Mouse (Mus musculus) liver, embryonic 14.5 days (tissue): ENCODE data around the gene Scn2b. TPM values are rescaled to one million over a fixed set of nuclear protein-coding genes. Genes with fewer than 3 reads are reported as not detected.

Source experiments
- ATAC-seq: fragments of 200-750 bp; cut with Nextera tagmentation; 2 replicates; pipeline ENCODE4 v1.8.0; 2017; ENCODE audit warnings: moderate number of reproducible peaks, mild to moderate bottlenecking, moderate library complexity; ENCODE audit not compliant: insufficient read depth
- DNase-seq, 3 experiments: peaks; one replicate each; pipeline ENCODE4 v3.0.0-alpha.2; 2012 to 2013; ENCODE audit warnings: low read depth in 3 of 3, low spot score in 3 of 3
- H3K27ac ChIP-seq: fragments of 300-500 bp; sonication (generic); 2 replicates; pipeline ENCODE4 v1.5.1; 2014; ENCODE audit warnings: moderate library complexity, mild to moderate bottlenecking, control low read depth, inconsistent platforms
- H3K27me3 ChIP-seq: fragments of 300-500 bp; sonication (generic); 2 replicates; pipeline ENCODE4 v1.6.1; 2014; ENCODE audit warnings: mild to moderate bottlenecking, low read length, moderate library complexity; ENCODE audit not compliant: control insufficient read depth, insufficient read depth
- H3K36me3 ChIP-seq: fragments of 300-500 bp; sonication (generic); replicated peaks from 2 replicates; pipeline ENCODE4 v1.6.1; 2014; ENCODE audit warnings: low read depth; ENCODE audit not compliant: control insufficient read depth, insufficient read depth
- H3K4me1 ChIP-seq, 2 experiments: fragments of 200-500 bp in 1 of 2; fragments of 300-500 bp in 1 of 2; sonication (generic) in 1 of 2; replicated peaks; 2 replicates each; pipeline ENCODE4 v1.6.1; 2012 to 2014; ENCODE audit warnings: antibody characterized with exemption in 1 of 2, inconsistent platforms in 1 of 2, low read length in 1 of 2; ENCODE audit not compliant: control insufficient read depth in 2 of 2, insufficient read depth in 2 of 2
- H3K4me2 ChIP-seq: fragments of 300-500 bp; sonication (generic); 2 replicates; pipeline ENCODE4 v1.6.1; 2014; ENCODE audit warnings: low read depth, mild to moderate bottlenecking, control low read depth, moderate library complexity
- H3K4me3 ChIP-seq, 2 experiments: fragments of 200-500 bp in 1 of 2; fragments of 300-500 bp in 1 of 2; sonication (generic) in 1 of 2; 2 replicates each; pipeline ENCODE4 v1.5.1; 2012 to 2014; ENCODE audit warnings: low read depth in 2 of 2, low read length in 2 of 2, mild to moderate bottlenecking in 2 of 2, control low read depth in 1 of 2, inconsistent platforms in 1 of 2, moderate library complexity in 1 of 2; ENCODE audit not compliant: insufficient read depth in 1 of 2
- H3K9ac ChIP-seq: fragments of 300-500 bp; sonication (generic); replicated peaks from 2 replicates; pipeline ENCODE4 v1.6.1; 2014; ENCODE audit warnings: mild to moderate bottlenecking, control low read depth, moderate library complexity
- H3K9me3 ChIP-seq: fragments of 300-500 bp; sonication (generic); 2 replicates; pipeline ENCODE4 v1.6.1; 2016; ENCODE audit warnings: low read length, mixed read lengths; ENCODE audit not compliant: control insufficient read depth
- CTCF ChIP-seq: IDR thresholded peaks from 2 replicates; pipeline ENCODE4 v1.5.1; 2016; ENCODE audit warnings: antibody characterized with exemption, low read depth, control low read depth
- EP300 ChIP-seq: IDR thresholded peaks from 2 replicates; pipeline ENCODE4 v1.6.1; 2016; ENCODE audit warnings: antibody characterized with exemption, low read depth
- whole genome bisulfite sequencing: fragments of 180-500 bp; shearing (Covaris S2); extraction: QIAGEN DNeasy Blood & Tissue Kit; methylation state at CpG from one replicate; pipeline ENCODE4 v1.1.7; 2014; ENCODE audit not compliant: insufficient replicate concordance; 5-methylcytosine and 5-hydroxymethylcytosine counted together
- polyA plus RNA-seq, 2 experiments: library from polyadenylated mRNA; depleted of rRNA in 1 of 2; stranded (reverse) in 1 of 2; unstranded in 1 of 2; fragments of >200 nt; fragmentation: Nextera tagmentation in 1 of 2; extraction: Ambion mirVana in 1 of 2; gene quantifications; 2 replicates each; pipeline versions ENCODE4 v1.2.1 to v1.2.3; 2012 to 2014

Scn2b gene
- polyA plus RNA-seq, 2 experiments: 0.10 to 0.13 TPM

DNA sequence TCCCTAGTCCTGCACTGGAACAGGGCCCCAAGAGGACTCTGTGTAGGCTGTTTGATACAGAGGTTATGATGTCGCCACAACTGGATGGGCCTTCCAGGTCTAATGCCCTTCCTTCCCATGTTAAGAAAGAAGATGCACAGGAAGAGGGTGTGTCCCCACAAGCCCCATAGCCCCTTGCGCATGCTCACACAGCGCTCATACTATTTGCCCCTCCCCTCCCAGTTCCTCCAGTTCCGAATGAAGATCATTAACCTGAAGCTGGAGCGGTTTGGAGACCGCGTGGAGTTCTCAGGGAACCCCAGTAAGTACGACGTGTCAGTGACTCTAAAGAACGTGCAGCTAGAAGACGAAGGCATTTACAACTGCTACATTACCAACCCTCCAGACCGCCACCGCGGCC lies 7.6 kb downstream of the Scn2b start:
- no peaks in the 10 kb centered on the region for H3K9me3 ChIP-seq
- no peak for DNase-seq
- ATAC-seq: no peak
- no peak overlapping the region for H3K4me3 ChIP-seq
- no peak overlapping the region for H3K4me2 ChIP-seq
- no peak for TF ChIP-seq EP300
- no peak for TF ChIP-seq CTCF
- H3K27ac ChIP-seq: no peak overlapping the region
- H3K36me3 ChIP-seq: no peaks in the 10 kb centered on the region
- H3K9ac ChIP-seq: no peak overlapping the region
- 69% methylated on average over 14 of the region's 14 CpGs for WGBS
- no peaks in the 10 kb centered on the region for H3K4me1 ChIP-seq
- no peaks in the 10 kb centered on the region for H3K27me3 ChIP-seq

DNA sequence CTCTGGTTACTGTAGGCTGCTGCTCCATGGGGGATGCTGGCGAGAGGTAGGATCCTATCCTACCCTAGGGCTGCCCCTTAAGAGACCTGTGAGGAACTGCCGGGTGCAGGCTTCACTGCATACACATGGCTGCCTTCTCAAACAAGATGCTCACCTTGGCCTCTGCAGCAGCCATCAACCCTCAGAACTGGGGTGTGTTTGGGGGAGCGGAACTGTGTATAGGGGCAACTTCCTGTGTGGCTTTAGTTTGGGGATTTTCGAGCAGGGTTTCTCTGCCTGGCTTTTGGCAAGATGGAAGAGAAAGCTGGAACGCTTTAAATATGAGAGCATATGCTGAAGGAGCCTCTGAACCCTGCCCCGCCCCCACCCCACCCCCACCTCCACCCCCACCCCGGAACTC lies 9.4 kb downstream of the Scn2b start:
- H3K4me1 ChIP-seq: no peaks in the 10 kb centered on the region
- no peak overlapping the region for H3K27ac ChIP-seq
- no peak overlapping the region for H3K9ac ChIP-seq
- TF ChIP-seq CTCF (no peak), EP300 (no peak)
- 41% methylated on average over 7 of the region's 7 CpGs for WGBS
- H3K4me2 ChIP-seq: no peak overlapping the region
- H3K36me3 ChIP-seq: no peaks in the 10 kb centered on the region
- no peaks in the 10 kb centered on the region for H3K27me3 ChIP-seq
- no peak overlapping the region for H3K4me3 ChIP-seq
- DNase-seq (no peak), ATAC-seq (no peak)
- H3K9me3 ChIP-seq: no peaks in the 10 kb centered on the region

DNA sequence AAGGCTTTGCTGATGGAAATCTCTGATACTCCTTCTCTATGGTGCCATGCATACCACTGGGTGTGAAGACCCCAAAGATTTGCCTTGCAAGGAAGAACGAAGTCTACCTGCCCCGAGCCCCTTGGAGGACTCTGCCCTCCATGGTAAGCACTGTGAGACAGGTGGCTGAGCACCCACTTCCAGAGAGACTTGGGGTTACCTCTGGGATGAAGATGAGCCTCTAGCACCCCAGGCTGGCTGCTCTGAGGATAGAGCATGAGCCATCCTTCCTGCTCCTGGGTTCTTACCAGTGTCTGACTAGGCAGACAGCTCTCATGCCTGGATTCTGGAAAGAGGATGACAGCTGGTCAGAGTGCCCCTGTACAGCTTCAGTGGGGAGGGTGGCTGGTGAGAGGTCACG lies 12.5 kb downstream of the Scn2b start:
- Histone ChIP-seq H3K4me1 (peaks cover 0 to 1% of the 10 kb centered on the region in 2 experiments; a peak in 2 of 4 replicates), H3K4me3 (no peak overlapping the region), H3K9me3 (no peaks in the 10 kb centered on the region), H3K4me2 (no peak overlapping the region), H3K27ac (no peak overlapping the region), H3K36me3 (no peaks in the 10 kb centered on the region), H3K27me3 (no peaks in the 10 kb centered on the region), H3K9ac (no peak overlapping the region)
- ATAC-seq (no peak), DNase-seq (no peak)
- 51% methylated on average over 3 of the region's 3 CpGs for WGBS
- no peak for TF ChIP-seq CTCF
- TF ChIP-seq EP300: no peak

DNA sequence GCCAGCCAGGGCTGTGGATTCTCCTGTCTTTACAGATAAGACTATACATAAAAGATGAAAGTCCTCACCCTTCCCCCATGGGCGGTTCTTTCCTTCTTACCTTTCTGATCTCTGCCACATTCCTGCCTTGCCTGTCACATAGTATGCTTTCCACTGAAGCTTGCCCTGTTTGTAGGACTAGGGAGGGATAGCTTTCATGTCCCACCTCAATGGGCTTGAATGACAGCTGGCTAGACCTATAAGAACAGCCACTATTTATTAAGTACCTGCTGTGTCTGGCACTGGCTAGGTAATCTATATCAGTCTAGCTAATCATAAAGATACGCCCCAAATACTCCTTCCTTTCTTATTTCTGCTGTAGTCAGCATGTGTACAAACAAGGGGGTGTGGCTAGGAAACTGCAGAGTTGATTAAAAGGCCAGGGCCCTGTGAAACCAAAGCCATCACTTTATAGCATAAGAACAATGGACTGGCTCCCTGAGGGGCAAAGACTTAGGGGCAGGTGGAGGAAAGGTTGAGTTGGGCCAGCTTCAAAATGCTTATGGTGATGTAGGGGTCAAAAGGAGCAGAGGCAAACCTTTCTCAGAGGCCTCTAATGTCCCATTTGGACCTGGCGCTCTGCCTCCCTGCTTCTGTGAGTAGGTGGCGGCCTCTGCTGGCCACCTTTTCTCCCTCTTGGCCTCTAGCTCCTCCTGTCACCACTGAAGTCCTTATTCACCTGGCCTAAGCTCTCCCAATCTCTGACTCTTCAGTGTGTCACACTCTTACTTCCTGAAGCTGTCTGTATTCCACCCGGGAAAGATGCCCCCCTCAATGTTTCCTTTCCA lies 16.1 kb downstream of the Scn2b start:
- DNase-seq (peak in 1 of 3 experiments; percentile 13), ATAC-seq (no peak)
- Histone ChIP-seq H3K4me1 (peaks cover 0 to 4% of the 10 kb centered on the region in 2 experiments; a peak in 2 of 4 replicates), H3K4me3 (no peak overlapping the region), H3K4me2 (no peak overlapping the region), H3K27ac (no peak overlapping the region), H3K9me3 (no peaks in the 10 kb centered on the region), H3K27me3 (peaks cover 24% of the 10 kb centered on the region), H3K36me3 (no peaks in the 10 kb centered on the region), H3K9ac (no peak overlapping the region)
- no peak for TF ChIP-seq EP300
- TF ChIP-seq CTCF: peak; percentile 66
- WGBS: 17% methylated on average over 5 of the region's 5 CpGs

DNA sequence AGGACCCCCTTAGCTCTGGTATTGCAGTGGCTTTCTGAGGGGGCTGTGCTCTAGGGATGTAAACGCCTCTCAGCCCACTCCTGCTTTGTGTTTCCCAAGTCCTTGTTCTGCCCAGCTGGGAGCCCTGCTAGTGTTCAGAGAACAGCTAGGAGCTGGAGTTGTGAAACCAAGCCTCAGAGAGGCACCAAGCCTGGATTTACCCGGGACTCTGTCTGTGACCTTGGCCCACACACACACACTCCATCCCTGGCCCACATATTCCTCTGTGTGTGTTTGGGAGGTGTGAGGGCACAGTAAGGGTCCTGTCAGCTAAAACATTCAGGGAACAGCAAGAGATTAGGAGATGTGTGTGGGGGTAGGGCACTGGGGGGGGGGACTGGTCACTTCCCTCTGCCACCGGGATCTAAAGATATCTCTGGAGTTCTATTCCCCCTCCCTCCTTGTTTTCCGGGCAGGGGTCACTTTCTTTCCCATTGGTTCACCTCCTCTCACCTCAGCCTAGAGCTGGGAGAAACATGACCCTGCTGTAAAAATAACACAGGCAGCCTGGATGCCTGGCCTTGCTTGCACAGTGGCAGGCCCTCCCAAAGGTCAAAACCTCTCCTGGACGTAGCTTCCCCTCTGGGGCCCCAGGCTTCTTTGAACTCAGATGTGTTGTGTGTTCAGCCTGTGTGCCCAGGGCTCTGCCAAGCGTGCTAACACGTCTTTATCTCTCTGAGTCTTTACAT lies 19.0 kb downstream of the Scn2b start:
- WGBS: 8% methylated on average over 7 of the region's 7 CpGs
- Histone ChIP-seq H3K4me1 (peaks cover 0 to 4% of the 10 kb centered on the region in 2 experiments; a peak in 2 of 4 replicates), H3K9ac (no peak overlapping the region), H3K4me3 (no peak overlapping the region), H3K36me3 (no peaks in the 10 kb centered on the region), H3K9me3 (no peaks in the 10 kb centered on the region), H3K27me3 (peaks cover 35% of the 10 kb centered on the region), H3K4me2 (no peak overlapping the region), H3K27ac (no peak overlapping the region)
- DNase-seq (peak in 2 of 3 experiments; percentile 22 to 23), ATAC-seq (peak; percentile 76)
- TF ChIP-seq EP300 (no peak), CTCF (no peak)
